Mouse (Mus musculus) brain, embryonic 18.5 days (tissue): ENCODE measurements around the gene Magix.
A peak's percentile ranks its signal among the peaks of the same experiment; 100 is the strongest.

Experiments used
- DNase-seq: peaks from one replicate; pipeline ENCODE4 v3.0.0-alpha.2; 2012; ENCODE audit warnings: low read depth, low spot score

Gene Magix

GRCm38 (mm10) chrX:7674284-7675000 lies 6.6 kb downstream of the Magix start:
- no peak for DNase-seq

GRCm38 (mm10) chrX:7673578-7674281 lies 7.3 kb downstream of the Magix start:
- DNase-seq: no peak

- DNase-seq: no peak
Observed at GRCm38 (mm10) chrX:7672739-7673138, 8.3 kb downstream of the Magix start.

GRCm38 (mm10) chrX:7670921-7671623 lies 10.0 kb downstream of the Magix start, which contains the start of gene Plp2:
Gene Plp2, minus strand, starts transcription at chrX:7671390.
- no peak for DNase-seq

GRCm38 (mm10) chrX:7670390-7670881 lies 10.6 kb downstream of the Magix start:
- peak; percentile 40 for DNase-seq

GRCm38 (mm10) chrX:7665739-7666502 lies 15.1 kb downstream of the Magix start:
- no peak for DNase-seq

GRCm38 (mm10) chrX:7664791-7665190 lies 16.3 kb downstream of the Magix start:
- DNase-seq: no peak

- DNase-seq: no peak
Observed at GRCm38 (mm10) chrX:7662936-7663335, 18.1 kb downstream of the Magix start.

GRCm38 (mm10) chrX:7661086-7661485 lies 20.0 kb downstream of the Magix start:
- DNase-seq: no peak

- no peak for DNase-seq
Observed at GRCm38 (mm10) chrX:7658785-7659589, 22.1 kb downstream of the Magix start.

- DNase-seq: no peak
Observed at GRCm38 (mm10) chrX:7658031-7658784, 22.8 kb downstream of the Magix start.

GRCm38 (mm10) chrX:7657221-7657639 lies 23.8 kb downstream of the Magix start, which contains the start of gene Prickle3:
Gene Prickle3, plus strand, starts transcription at chrX:7657260.
- DNase-seq: no peak

- DNase-seq: peak; percentile 85
Observed at GRCm38 (mm10) chrX:7648671-7649304, 32.3 kb downstream of the Magix start.

- DNase-seq: no peak
Observed at GRCm38 (mm10) chrX:7645349-7645748, 35.7 kb downstream of the Magix start.

- no peak for DNase-seq
Observed at GRCm38 (mm10) chrX:7640785-7641184, 40.3 kb downstream of the Magix start.

GRCm38 (mm10) chrX:7639536-7640325 lies 41.3 kb downstream of the Magix start:
- no peak for DNase-seq

- DNase-seq: peak; percentile 51
Observed at GRCm38 (mm10) chrX:7638401-7639091, 42.5 kb downstream of the Magix start, which contains the start of gene Syp. Gene Syp, plus strand, starts transcription at chrX:7638471.

- DNase-seq: no peak
Observed at GRCm38 (mm10) chrX:7635101-7635500, 46.0 kb downstream of the Magix start.
